Mouse (Mus musculus): Measurements from ENCODE around the gene Ina.

- TF ChIP-seq CTCF (IDR thresholded peaks at IDR 0.05; ENCODE audit: borderline replicate concordance, extremely low read depth, insufficient read depth, insufficient read length) (no peak), POLR2A (IDR thresholded peaks at IDR 0.05; ENCODE audit: borderline replicate concordance, extremely low read depth, insufficient read depth, insufficient read length, poor library complexity, severe bottlenecking) (no peak)
Measured at GRCm38 (mm10) chr19:46966330-46966729, 48.2 kb upstream of the Ina start.

All from brain, embryonic 14.5 days (tissue).